Mouse (Mus musculus) regulatory T cell (primary cell): ENCODE data around the gene Plekho2.

Source experiments
- in situ Hi-C: fragments of 300-600 bp; cut with MboI, MseI; formaldehyde crosslinking; loops from one replicate; pipeline ENCODE4 v1.15.1; 2025; ENCODE audit warnings: high pct_unique_total_duplicates

Plekho2 gene

DNA sequence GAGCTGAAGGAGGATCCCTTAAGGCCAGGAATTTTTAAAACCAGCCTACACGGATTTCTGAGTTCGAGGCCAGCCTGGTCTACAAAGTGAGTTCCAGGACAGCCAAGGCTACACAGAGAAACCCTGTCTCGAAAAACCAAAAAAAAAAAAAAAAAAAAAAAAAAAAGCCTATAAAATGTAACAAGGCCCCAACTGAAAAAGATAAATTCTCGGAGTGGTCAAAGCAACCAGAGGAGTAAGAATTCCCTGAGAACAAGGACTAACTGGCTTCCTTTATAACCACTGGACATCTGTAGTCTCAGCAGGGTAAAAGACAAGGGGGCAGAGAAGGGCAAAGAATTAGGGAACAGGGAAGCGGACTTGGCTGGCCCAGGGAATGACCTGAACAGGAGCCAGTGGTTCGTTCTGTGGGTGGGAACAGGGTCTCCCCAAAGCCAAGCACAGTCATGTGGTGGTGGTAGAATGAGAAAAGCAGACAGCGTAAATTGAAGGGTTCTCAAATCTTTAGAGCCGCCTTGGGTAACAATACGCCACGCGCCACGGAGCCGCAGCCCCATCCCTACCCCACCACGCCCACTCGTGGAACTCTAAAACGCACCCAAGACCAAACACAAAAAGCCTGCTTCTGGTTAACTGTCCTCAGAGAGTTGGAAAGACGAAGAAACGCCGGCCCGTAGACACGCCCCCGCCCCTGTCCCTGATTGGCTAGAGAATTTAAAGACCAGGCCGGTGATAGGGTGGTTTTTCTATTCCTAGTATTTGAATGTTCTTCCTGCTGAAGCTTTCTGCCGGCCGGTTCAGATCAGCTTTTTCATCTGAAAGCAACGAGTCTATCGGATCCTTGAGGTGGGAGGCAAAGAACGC lies 6.8 kb upstream of the Plekho2 start, which contains the start of gene Pif1:
TSS of gene Pif1 (plus strand) at position 755 of the 864 bp plus-strand sequence.
- in situ Hi-C loops = loop anchor here (5.0 to 10.0 kb wide), 2 partner anchors 64 to 152 kb away; partner anchors contain the start of genes Ankdd1a and Mtfmt

DNA sequence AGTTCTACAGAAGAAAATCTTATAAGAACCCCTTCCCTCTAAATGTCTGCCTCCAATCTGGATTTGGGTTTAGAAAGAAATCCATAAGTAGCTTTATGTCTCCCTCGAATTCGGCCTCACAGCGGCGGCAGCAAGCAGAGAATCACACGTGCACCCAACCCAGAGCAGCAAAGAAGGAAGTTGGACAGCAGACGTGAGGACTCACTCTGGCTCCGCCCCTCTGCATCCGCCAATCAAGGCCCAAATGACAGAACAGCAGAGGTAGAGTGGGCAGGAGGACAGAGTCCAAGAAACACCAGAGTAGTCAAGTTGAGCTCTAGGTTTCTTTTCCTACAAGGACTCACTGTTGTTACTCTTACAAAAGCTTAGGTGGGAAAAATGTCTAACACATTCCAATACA lies 3.2 kb upstream of the Plekho2 start:
- in situ Hi-C loops = loop anchor here (5.0 to 10.0 kb wide), 2 partner anchors 36 to 148 kb away; partner anchors contain the start of gene Mtfmt

DNA sequence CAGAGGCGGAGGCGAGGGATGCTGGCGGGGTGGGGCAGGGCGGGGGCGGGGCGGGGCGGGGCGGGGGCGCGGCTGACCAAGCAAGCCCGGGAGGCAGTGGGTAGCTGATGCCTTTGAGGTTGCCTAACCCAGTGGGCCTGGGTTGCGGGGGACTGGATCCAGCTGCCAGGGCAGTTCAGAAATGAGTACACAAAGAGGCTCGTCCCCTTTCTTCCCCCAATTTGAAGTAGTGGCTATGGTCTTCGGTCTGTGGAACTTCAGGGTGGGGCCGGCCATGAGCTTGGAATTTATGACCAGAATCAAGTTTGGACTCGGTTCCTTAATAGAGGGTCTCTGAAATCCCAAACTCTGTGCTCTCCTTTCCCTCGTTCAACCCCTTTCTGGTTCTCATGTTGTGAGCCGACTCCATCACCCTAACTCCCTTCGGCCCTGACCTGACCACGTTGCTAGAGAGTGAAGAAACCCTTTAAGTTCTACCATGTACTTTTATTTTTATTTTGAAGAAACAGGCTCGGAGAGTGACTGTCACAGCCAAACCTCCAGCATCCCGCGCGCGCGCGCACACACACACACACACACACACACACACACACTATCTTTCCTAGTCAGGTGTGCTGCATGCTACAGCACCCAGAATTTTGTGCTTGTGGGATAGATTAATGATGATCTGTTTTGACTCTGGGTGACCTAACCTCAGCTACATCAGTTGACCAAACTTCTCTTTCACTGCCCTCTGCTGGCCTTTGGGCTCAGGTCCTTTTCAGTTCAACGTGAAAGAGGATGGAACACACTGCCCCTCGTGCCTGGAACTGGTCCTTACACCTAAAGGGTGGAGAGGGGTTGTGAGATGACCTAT lies 789 bp upstream of the Plekho2 start:
- in situ Hi-C loops = loop anchor here (5.0 to 10.0 kb wide), 2 partner anchors 33 to 146 kb away; partner anchors contain the start of gene Mtfmt

DNA sequence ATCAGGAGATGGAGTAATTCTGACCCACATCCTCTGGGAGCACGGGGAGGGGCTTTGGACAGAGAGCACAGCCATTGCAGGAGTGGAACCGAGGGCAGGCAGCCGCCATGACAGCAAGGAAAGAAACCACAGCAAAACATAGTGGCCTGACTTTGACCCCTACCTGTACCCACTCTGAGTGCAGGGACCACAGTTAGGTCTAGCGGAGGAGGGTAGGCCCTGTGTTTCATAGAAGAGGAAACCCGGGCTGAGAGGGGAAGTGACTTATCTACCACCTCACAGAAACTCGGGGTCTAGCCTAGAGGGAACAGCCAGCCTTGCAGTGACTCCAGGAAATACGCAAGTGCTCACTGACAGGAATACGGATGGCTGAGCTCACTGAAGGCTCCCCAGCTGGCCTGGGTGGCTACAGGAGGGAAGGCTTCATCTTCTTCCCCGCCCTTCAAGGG lies 1.0 kb downstream of the Plekho2 start:
- in situ Hi-C loops = no loop called here

DNA sequence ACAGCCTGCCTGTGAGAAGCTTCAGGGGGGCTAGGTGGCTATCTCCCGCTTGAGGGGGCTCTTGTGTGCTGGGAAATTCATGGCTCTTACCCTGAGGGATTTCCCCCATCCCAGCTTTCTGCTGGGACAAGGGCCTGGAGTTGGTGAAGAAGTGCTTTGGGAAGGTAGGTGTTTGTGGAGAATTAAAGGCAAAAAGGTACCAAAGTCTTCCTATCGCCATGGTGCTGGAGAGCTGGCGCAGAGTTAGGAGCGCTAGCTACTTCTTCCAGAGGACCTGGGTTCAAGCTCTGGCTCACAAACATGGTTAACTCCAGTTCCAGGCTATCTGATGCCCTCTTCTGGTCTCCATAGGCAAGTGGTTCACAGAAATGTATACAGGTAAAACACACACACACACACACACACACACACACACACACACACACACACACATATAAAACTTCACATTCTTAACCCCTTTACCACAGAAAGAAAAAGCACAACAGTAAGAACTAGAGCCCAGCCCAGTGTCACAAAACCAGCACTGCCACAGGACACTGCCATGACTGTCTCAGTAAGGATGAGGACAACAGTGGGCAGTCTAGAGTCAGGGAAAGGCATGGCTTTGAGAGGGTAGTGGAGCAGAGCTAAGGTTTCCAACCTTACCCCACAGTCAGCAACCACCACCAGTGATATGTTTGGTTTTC lies 2.2 kb downstream of the Plekho2 start:
- in situ Hi-C loops = no loop called here

DNA sequence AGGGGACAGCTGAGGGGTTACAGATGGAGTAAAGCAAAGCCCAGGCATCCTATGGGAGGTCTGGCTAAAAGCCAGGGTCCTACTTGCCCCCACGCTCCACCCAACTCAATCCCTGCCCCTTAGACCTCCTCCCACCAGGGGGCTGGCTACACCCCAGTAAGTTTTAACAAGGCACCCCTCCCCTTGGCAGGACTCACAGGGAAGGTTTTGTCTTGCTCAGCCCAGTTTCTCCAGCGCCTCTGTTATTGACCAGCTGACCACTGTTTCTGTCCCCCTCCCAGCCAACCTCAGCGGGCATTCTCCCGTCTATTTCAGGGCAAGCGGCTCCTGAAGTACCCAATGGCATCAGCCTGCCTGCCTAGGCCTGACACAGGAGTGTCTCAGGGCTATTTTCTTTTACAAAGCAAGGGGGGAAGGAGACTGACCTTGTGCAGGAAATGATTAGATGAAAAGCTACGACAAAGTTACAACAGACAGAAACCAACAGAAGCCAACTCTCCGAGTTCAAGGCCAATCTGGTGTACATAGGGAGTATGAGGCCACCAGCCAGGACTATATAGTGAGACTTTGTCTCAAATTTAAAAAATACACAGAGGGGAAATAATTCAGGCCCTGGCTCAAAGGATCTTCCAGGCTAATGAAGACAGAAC lies 2.9 kb downstream of the Plekho2 start:
- in situ Hi-C loops = no loop called here

DNA sequence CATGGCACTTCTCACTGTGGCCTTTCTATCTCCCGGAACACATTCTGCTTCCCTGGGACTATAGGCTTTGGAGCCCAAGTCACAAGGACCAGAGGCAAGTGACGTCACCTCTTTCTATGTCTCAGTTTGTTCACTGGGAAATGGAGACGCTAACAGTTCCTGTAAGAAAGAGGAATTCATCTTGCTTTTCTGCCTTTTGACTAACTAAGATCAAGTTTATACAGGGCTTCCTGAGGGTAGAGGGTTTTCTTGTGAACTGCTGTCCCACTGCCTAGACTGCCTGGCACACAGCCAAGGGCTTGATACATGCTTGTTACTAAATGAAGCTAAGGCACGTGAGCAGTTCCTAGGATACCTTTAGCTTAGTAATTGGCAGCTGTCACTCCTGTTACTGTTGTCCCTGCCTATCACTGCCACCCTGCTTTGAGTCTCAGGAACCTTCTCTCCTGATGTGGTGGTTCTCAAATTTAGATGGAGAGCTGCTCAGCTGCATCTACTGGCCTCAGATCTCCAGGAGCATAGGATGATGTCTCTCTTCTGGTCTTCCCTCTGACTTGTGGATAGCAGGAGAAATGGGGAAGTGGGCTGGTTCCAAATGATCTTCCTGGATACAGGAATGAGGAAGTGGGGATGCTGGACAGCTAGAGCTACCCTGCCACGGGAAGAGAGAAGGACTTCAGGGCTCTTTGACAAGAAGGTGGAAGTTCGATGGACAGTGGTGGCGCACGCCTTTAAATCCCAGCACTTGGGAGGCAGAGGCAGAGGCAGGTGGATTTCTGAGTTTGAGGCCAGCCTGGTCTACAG lies 4.2 kb downstream of the Plekho2 start:
- in situ Hi-C loops = no loop called here

DNA sequence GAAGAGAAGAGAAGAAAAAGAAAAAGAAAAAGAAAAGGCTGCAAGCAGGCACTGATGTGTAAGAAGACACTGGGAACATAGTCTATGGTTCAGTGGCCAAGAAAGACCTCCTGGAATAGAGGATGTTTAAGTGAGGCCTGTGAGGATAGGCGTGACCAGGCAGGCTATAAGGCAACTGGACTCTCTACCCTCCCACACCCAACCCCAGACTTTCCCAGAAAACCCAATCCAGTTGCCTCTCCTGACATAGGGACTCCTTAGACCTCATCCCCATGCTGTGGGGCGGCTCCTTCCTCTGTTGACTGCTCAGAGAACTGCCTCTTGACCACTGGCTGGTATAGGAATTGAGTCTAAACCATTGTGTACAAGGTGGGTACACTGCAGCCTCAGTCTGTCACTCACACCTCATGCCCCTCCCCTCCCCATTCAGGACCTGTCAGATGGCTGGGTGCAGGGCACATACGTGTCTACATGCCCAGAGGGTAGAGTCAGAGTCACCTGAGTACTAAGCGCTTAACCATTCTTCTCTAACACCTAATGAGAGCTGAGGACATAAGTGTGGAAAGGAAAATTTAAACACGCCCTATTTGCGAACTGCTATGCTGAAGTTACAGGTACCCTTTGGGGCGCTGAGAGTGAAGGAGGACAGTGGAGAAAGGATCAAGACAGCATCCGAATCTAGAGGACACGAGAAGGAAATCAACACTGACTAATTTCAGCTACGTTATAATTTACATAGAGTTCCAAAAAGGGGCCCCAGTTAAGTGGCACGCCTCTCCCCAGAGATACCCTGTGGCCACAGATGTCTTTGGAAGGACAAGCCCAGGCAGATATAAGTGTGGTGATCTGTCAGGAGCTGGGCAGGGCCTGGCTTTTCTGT lies 5.1 kb downstream of the Plekho2 start:
- in situ Hi-C loops = no loop called here

DNA sequence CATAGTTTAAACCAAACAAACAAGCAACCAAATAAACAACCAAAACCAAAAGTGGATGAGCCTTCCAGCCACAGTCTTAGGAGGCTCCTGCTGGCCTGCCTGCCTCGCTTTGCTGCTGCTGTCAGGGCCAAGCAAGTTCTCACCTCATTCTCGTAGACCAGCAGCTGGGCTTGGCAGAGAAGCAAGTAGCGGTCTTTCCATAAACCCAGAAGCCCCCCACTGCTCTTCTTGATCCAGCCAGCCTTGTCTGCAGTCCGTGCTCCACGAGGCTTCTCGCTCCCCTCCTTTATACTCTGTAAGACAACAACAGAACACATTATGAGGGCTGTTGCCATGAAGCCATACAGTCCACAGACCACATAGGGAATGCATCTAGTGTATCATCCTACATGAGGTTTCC lies 7.0 kb downstream of the Plekho2 start:
- in situ Hi-C loops = no loop called here

DNA sequence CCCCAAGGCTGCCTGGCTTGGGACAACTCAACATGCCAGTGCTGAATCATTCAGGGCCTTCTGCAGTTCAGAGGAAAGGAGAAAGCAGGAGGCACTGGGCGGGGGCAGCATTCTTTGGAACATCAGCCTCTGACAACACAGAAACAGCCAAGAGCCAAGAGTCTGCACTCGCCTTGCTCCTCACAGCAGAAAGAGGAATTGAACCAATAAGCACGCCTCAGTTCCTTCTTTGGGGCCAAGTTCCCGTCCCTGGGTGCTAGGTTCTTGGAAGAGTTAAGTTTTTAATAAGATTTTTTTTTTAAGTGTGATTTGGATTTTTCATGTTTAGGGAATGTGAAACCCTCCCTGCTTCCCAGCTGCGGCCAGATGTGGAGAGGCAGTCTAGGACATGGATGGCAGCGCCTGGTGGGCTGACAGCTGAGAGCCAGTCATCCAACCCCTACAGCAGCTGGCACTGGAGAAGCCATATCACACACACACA lies 10.3 kb downstream of the Plekho2 start:
- in situ Hi-C loops = no loop called here

DNA sequence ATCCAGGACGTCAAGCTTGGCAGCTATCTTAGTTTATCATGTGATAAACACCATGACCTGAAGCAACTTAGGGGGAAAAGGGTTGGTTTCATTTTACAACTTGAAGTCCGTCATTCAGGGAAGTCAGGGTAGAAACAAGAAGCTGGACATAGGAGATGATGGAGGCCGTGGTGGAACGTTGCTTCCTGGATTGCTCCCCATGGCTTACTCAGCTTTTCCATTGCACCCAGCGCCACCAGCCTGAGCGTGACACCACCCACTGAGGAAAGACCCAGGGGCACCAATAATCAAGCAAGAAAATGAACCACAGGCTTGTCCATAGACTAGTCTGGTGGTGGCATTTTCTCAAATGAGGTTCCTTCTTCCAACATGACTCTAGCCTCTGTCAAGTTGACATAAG lies 11.1 kb downstream of the Plekho2 start:
- in situ Hi-C loops = no loop called here

DNA sequence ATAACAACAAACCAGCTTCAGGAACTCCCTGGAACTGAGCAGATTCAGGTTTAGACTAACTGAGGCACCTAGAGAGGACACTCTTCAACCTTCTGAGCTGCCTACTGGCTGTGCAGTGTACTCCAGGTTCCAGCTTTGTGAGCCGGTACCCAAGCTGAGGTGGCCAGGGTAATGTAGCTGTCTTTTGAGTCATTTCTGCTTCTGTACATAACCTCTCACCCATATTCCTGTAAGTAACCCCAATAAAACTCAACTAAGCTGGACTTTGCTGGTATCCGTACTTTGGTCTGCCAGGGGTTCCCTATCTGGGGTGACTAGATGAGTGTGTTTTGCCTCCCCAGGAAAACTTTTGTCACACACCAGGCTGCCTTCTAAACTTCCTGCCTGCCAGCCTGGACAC lies 15.1 kb downstream of the Plekho2 start:
- in situ Hi-C loops = no loop called here

DNA sequence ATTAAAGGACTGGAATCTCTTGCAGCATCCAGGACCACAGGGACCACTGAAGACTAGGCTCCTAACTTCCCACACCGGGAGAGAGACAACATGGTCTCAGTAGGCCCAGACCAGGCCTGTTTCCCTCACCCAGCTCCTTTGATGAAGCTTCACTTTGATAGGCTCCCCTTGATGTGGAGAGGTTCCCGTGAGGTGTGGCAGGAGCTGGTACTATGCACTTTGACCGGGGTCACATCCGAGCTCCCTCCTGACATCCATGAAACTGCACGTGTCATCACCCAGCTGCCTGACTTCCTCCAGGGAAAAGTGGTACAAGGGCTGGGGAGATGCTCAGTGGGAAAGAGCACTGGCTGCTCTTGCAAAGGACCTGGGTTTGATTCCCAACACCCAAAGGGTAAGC lies 16.8 kb downstream of the Plekho2 start:
- in situ Hi-C loops = no loop called here

DNA sequence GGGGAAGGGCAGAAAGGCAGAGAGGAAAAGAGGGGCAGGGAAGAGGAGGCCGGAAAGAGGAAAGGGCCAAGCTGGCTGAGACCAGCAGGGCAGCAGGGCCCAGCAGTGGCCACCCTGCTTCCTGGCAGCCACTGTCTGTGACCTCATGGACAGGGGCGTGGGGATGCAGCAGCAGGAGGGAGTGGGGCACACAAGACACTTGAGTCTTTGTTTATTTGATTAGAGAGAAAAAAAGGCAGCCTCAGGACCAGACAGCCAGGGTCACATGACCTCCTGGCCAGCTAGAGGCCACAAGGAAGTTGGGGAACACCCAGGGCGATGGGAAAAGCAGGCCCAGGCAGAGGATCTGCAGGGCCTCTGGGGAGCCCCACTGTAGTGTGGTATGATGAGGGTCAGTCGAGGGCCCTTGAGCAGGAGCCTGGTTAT lies 17.7 kb downstream of the Plekho2 start:
- in situ Hi-C loops = no loop called here

DNA sequence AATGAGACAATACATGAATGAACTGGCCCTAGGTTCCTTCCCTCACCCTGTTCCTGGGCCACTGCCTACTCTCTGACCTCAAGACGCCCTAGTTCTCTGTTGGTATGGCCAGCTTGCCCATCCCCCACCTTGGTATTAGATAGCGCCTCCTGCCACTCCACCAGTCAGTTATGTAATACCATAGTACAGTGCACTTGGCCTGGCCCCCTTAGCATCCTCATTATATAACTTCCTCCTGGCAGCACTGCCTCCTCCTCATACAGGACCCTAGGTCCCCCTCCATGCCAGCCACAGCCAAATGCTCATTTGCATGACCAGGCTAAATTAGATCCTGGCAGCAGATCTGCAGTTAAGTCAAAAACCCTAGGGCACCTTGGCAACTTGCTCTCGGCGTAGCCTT lies 18.8 kb downstream of the Plekho2 start:
- in situ Hi-C loops = no loop called here

DNA sequence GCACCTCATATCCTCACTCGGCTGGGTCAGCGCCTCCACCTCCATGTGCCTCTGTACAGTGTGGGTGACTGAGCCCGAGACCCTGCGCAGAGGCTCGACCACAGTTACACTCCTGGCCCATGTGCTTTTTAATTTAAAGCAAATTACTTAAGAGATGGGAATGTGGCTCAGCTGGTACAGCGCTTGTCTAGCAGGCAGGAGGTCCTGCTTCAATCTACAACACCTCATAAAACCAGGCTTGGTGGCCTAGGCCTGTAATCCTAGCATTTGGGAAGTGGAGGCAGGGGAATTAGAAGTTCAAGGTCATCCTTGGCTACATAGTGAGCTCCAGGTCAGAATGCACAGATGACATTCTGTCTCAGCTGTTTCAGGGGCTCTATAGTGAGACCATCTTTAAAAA lies 21.0 kb downstream of the Plekho2 start:
- in situ Hi-C loops = no loop called here

DNA sequence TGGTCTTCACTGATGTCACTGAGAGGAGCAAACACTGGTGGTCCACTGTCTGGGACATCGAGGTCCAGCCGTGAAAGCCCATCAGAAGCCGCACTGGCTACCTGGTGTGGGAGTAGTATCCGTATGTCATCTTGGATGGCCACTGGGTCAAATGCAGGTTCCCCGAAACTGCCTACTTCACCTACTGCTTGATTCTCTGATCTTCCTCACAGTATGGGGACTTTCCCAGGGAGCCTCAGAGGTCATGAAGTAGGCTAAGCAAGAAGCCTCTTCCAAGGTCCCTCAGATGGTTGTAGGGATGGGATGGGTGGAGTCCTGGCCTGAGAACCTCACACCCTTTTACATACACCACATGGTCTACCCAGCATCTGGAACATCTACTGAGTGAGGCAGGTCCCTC lies 22.9 kb downstream of the Plekho2 start:
- in situ Hi-C loops = no loop called here

DNA sequence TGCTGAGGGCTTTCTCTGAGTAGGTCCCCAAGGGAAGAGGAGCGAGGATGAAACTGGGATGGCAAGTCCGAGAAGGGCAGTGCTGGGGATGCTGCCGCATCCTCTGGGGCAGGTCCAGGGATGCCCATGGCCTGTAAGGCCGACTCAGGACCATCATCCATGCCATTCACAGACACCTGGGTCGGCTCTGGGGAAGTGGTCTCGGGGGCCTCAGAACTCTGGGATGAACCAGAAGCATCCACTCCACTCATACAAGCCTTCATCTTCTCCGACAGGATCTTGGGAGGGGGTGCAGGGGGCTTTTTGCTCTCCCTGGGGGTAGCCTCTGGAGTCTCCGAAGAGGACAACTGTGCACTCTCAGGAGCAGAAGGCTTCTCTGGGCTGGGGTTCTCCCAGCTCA lies 23.5 kb downstream of the Plekho2 start:
- in situ Hi-C loops = no loop called here

DNA sequence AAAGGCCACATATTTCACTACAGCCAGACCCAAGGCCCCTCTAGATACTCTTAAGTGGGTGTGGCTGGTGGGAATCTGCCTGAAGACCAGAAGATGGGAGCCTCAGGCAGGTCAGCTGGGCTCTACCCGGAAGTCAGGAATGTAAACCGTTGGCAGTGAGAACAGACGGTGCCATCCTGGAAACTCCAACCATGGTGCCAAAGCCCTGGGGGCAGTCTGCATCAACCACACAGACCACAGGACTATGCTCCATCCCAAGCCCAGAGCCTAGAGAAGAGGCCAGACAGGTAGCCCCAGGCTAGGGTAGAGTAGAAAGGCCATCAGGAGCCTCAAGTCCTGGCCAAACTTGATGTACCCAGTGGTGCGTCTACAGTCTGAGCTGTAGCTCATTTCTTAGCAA lies 24.2 kb downstream of the Plekho2 start:
- in situ Hi-C loops = no loop called here
